Mouse (Mus musculus): ENCODE results near the gene Desi1. TPM values are rescaled to one million over a fixed set of nuclear protein-coding genes. Genes with fewer than 3 reads are reported as not detected.
"Not testable (repeated sequence)": the region's sequence is repeated elsewhere in the genome, so short reads cannot be mapped to it uniquely, and the experiment has no call there.

Desi1 gene
- polyA plus RNA-seq, 1 experiment from 2014 or later, result 58.3 TPM

DNA sequence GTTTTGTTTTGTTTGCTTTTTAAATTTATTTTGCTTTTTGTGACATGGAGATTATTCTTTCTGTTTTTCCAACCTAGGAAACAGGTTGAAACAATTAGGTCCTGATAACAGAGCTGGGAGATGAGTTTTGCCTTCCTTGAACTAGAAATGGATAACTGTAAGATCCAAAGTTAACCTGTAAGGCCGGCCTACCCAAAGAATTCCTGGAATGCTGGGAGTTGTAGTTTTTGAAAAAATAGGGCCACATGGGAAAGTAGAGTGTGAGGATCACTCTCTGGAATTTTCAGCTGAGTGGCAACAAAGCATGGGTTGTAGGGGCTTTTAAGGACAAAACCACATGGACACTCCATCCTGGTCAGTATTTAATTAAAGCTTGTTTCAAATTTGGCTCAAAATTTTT lies 51.5 kb downstream of the Desi1 start:
- H3K4me2 ChIP-seq (ENCODE audit: low read depth, low read length), result no peak overlapping the region
- no peak overlapping the region for H3K27ac ChIP-seq (ENCODE audit: low read depth, low read length)
- no peaks in the 10 kb centered on the region for H3K27me3 ChIP-seq (ENCODE audit: control insufficient read depth, insufficient read depth, low read length)
- H3K4me1 ChIP-seq (ENCODE audit: control insufficient read depth, insufficient read depth, low read length), result no peaks in the 10 kb centered on the region
- no peaks in the 10 kb centered on the region for H3K9me3 ChIP-seq (ENCODE audit: control insufficient read depth, low read length)
- no peak overlapping the region for H3K4me3 ChIP-seq (ENCODE audit: low read depth, low read length)
- 68% methylated on average over 1 of the region's 1 CpGs for WGBS
- no peak overlapping the region for H3K9ac ChIP-seq (replicated peaks; ENCODE audit: low read depth, low read length)
- H3K36me3 ChIP-seq (ENCODE audit: control insufficient read depth, insufficient read depth, low read length), result no peaks in the 10 kb centered on the region
- no peak for ATAC-seq (ENCODE audit: low read depth)

DNA sequence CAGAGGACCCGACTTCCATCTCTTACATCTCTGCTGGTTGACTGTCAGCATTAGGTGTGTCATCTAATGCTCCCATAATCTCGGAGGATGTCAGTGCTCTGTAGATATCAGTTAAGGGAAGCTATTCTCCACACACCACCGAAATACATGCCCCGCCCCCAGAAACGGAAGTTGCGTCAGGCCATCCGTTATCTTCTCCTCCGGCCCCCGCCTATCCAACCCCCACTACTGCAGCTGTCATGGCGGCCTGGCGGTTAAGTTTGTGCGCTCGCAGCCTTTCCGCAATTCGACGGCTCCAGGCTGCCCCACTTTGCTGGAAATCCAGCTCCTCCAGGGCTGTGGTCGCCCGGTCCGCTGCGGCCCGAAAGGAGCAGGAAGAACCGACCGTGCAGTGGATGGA lies 53.3 kb downstream of the Desi1 start, which contains the start of gene 1700029P11Rik:
1700029P11Rik (plus strand) TSS at position 220 of the 400 bp plus-strand sequence.
- H3K27me3 ChIP-seq (ENCODE audit: control insufficient read depth, insufficient read depth, low read length), result no peaks in the 10 kb centered on the region
- WGBS, result 95% methylated on average over 23 of the region's 23 CpGs
- no peaks in the 10 kb centered on the region for H3K36me3 ChIP-seq (ENCODE audit: control insufficient read depth, insufficient read depth, low read length)
- no peak within 1 kb of the TSS for H3K9ac ChIP-seq (replicated peaks; ENCODE audit: low read depth, low read length)
- H3K9me3 ChIP-seq (ENCODE audit: control insufficient read depth, low read length), result no peaks in the 10 kb centered on the region
- no peaks in the 10 kb centered on the region for H3K4me1 ChIP-seq (ENCODE audit: control insufficient read depth, insufficient read depth, low read length)
- no peak within 1 kb of the TSS for H3K27ac ChIP-seq (ENCODE audit: low read depth, low read length)
- no peak for ATAC-seq (ENCODE audit: low read depth)
- no peak within 1 kb of the TSS for H3K4me3 ChIP-seq (ENCODE audit: low read depth, low read length)
- no peak within 1 kb of the TSS for H3K4me2 ChIP-seq (ENCODE audit: low read depth, low read length)

- H3K4me3 ChIP-seq (ENCODE audit: low read depth, low read length); ATAC-seq (ENCODE audit: low read depth); H3K9ac ChIP-seq (replicated peaks; ENCODE audit: low read depth, low read length); H3K9me3 ChIP-seq (ENCODE audit: control insufficient read depth, low read length); H3K4me1 ChIP-seq (ENCODE audit: control insufficient read depth, insufficient read depth, low read length); H3K36me3 ChIP-seq (ENCODE audit: control insufficient read depth, insufficient read depth, low read length); H3K27ac ChIP-seq (ENCODE audit: low read depth, low read length); H3K4me2 ChIP-seq (ENCODE audit: low read depth, low read length); H3K27me3 ChIP-seq (ENCODE audit: control insufficient read depth, insufficient read depth, low read length): not testable (repeated sequence)
- WGBS, result 91% methylated on average over 8 of the region's 8 CpGs
Observed at GRCm38 (mm10) chr15:81975156-81975555, 58.5 kb downstream of the Desi1 start.

DNA sequence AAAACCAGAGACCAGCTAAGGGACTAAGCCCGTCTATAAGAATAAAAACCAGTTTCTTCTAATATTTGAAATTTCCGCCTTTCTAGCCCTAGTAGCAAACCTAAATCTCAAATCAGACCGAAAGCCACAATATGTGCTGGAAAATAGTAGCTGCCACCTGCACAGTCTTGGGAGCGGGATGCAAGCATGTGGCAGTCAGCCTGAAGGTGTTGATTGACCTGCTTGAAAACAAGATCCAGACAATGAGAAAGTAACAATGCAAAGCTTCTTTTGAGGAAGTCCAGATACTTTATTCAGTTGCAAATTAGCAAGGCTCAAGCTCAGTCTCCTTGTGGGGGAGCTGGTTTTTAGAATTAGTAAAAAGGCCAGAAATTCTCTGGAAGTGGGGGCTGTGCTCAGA lies 63.2 kb downstream of the Desi1 start:
- not testable (repeated sequence) for H3K27ac ChIP-seq (ENCODE audit: low read depth, low read length); H3K9ac ChIP-seq (replicated peaks; ENCODE audit: low read depth, low read length); H3K4me2 ChIP-seq (ENCODE audit: low read depth, low read length); H3K4me3 ChIP-seq (ENCODE audit: low read depth, low read length); ATAC-seq (ENCODE audit: low read depth); H3K4me1 ChIP-seq (ENCODE audit: control insufficient read depth, insufficient read depth, low read length); H3K27me3 ChIP-seq (ENCODE audit: control insufficient read depth, insufficient read depth, low read length); H3K36me3 ChIP-seq (ENCODE audit: control insufficient read depth, insufficient read depth, low read length); H3K9me3 ChIP-seq (ENCODE audit: control insufficient read depth, low read length)
- 91% methylated on average over 4 of the region's 4 CpGs for WGBS

GRCm38 (mm10) chr15:81969635-81970034 lies 64.0 kb downstream of the Desi1 start:
- not testable (repeated sequence) for H3K9me3 ChIP-seq (ENCODE audit: control insufficient read depth, low read length); ATAC-seq (ENCODE audit: low read depth); H3K27me3 ChIP-seq (ENCODE audit: control insufficient read depth, insufficient read depth, low read length); H3K36me3 ChIP-seq (ENCODE audit: control insufficient read depth, insufficient read depth, low read length); H3K9ac ChIP-seq (replicated peaks; ENCODE audit: low read depth, low read length); H3K27ac ChIP-seq (ENCODE audit: low read depth, low read length); H3K4me3 ChIP-seq (ENCODE audit: low read depth, low read length); H3K4me1 ChIP-seq (ENCODE audit: control insufficient read depth, insufficient read depth, low read length); H3K4me2 ChIP-seq (ENCODE audit: low read depth, low read length)
- 70% methylated on average over 6 of the region's 6 CpGs for WGBS

DNA sequence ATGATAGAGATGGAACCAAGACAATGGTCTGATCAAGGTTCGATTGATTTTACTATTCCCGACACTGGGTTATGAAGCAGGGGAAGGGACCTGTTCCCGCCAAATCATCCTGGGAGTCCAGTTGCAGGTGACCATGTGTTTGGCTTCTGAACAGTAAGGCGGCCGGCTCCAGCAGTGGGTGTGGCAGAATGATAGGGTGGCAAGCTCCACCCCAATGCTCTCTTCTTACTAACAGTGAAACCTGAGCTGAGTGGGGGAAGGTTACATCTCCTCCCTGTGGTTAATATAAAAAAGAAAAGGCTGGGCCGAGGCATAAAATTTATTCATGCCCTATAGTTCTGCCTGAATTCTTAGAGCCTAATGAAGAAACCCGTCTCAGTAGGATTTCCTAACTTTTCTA lies 64.5 kb downstream of the Desi1 start:
- Histone ChIP-seq H3K9me3 (ENCODE audit: control insufficient read depth, low read length) (no peaks in the 10 kb centered on the region), H3K36me3 (ENCODE audit: control insufficient read depth, insufficient read depth, low read length) (no peaks in the 10 kb centered on the region), H3K4me1 (ENCODE audit: control insufficient read depth, insufficient read depth, low read length) (no peaks in the 10 kb centered on the region), H3K4me2 (ENCODE audit: low read depth, low read length) (no peak overlapping the region), H3K27me3 (ENCODE audit: control insufficient read depth, insufficient read depth, low read length) (no peaks in the 10 kb centered on the region), H3K4me3 (ENCODE audit: low read depth, low read length) (no peak overlapping the region), H3K9ac (replicated peaks; ENCODE audit: low read depth, low read length) (no peak overlapping the region), H3K27ac (ENCODE audit: low read depth, low read length) (no peak overlapping the region)
- ATAC-seq (ENCODE audit: low read depth), result no peak
- 72% methylated on average over 7 of the region's 7 CpGs for WGBS

- H3K36me3 ChIP-seq (ENCODE audit: control insufficient read depth, insufficient read depth, low read length), result no peaks in the 10 kb centered on the region
- H3K4me3 ChIP-seq (ENCODE audit: low read depth, low read length), result no peak overlapping the region
- no peak overlapping the region for H3K27ac ChIP-seq (ENCODE audit: low read depth, low read length)
- H3K27me3 ChIP-seq (ENCODE audit: control insufficient read depth, insufficient read depth, low read length), result no peaks in the 10 kb centered on the region
- no peak for ATAC-seq (ENCODE audit: low read depth)
- WGBS, result 83% methylated on average over 2 of the region's 2 CpGs
- no peak overlapping the region for H3K9ac ChIP-seq (replicated peaks; ENCODE audit: low read depth, low read length)
- H3K4me2 ChIP-seq (ENCODE audit: low read depth, low read length), result no peak overlapping the region
- no peaks in the 10 kb centered on the region for H3K9me3 ChIP-seq (ENCODE audit: control insufficient read depth, low read length)
- no peaks in the 10 kb centered on the region for H3K4me1 ChIP-seq (ENCODE audit: control insufficient read depth, insufficient read depth, low read length)
Observed at GRCm38 (mm10) chr15:81968447-81968846, 65.2 kb downstream of the Desi1 start.

GRCm38 (mm10) chr15:81967821-81968220 lies 65.8 kb downstream of the Desi1 start:
- H3K27me3 ChIP-seq (ENCODE audit: control insufficient read depth, insufficient read depth, low read length), result no peaks in the 10 kb centered on the region
- no peak overlapping the region for H3K27ac ChIP-seq (ENCODE audit: low read depth, low read length)
- H3K36me3 ChIP-seq (ENCODE audit: control insufficient read depth, insufficient read depth, low read length), result no peaks in the 10 kb centered on the region
- no peak overlapping the region for H3K4me2 ChIP-seq (ENCODE audit: low read depth, low read length)
- 92% methylated on average over 5 of the region's 5 CpGs for WGBS
- no peak overlapping the region for H3K4me3 ChIP-seq (ENCODE audit: low read depth, low read length)
- H3K9me3 ChIP-seq (ENCODE audit: control insufficient read depth, low read length), result no peaks in the 10 kb centered on the region
- no peaks in the 10 kb centered on the region for H3K4me1 ChIP-seq (ENCODE audit: control insufficient read depth, insufficient read depth, low read length)
- no peak overlapping the region for H3K9ac ChIP-seq (replicated peaks; ENCODE audit: low read depth, low read length)
- no peak for ATAC-seq (ENCODE audit: low read depth)

DNA sequence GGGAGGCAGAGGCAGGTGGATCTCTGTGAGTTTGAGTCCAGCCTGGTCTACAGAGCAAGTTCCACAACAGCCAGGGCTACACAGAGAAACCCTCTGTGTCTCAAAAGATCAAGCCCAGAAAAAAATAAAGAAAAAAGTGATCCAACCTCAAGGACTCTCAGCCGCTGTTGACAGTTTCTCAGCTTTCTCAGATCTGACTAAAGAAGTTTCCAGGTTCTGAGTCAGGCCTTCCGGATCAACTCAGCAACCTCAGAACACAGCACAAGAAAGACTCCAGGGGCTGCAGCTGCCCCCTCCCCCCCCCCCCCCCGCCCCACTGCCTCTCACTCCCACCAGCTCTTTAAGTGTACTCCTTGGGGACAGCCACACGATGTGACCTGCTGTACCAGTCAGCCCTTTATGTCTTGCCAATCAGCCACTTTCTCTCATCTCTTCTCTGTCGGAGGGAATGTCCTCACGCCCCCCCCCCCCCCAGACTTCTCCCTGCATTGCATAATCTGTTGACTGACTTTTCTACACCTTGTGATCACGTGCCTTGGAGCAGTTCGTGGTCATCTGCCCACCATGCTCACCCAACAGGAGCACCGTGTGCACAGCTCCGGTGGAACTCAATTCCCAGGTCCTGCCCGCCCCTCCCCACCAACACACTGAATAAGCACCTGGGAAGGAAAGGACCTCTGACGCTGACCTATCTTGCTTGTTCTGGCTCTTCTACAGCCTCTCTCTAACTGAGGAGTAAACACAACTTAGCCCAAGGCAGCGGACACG lies 67.4 kb downstream of the Desi1 start:
- H3K4me3 ChIP-seq (ENCODE audit: low read depth, low read length), result no peak overlapping the region
- H3K27ac ChIP-seq (ENCODE audit: low read depth, low read length), result no peak overlapping the region
- H3K4me1 ChIP-seq (ENCODE audit: control insufficient read depth, insufficient read depth, low read length), result no peaks in the 10 kb centered on the region
- ATAC-seq (ENCODE audit: low read depth), result no peak
- no peaks in the 10 kb centered on the region for H3K9me3 ChIP-seq (ENCODE audit: control insufficient read depth, low read length)
- no peaks in the 10 kb centered on the region for H3K27me3 ChIP-seq (ENCODE audit: control insufficient read depth, insufficient read depth, low read length)
- WGBS, result 81% methylated on average over 13 of the region's 14 CpGs
- no peak overlapping the region for H3K9ac ChIP-seq (replicated peaks; ENCODE audit: low read depth, low read length)
- H3K4me2 ChIP-seq (ENCODE audit: low read depth, low read length), result no peak overlapping the region
- no peaks in the 10 kb centered on the region for H3K36me3 ChIP-seq (ENCODE audit: control insufficient read depth, insufficient read depth, low read length)
